Mouse (Mus musculus): ENCODE results near the gene Nlrp6.

GRCm38 (mm10) chr7:140953133-140953532 is 32.4 kb downstream of the Nlrp6 start:
- TF ChIP-seq CTCF (IDR thresholded peaks at IDR 0.05; ENCODE audit: control insufficient read depth, insufficient read depth, insufficient replicate concordance, low read depth, low read length) = no peak
- TF ChIP-seq POLR2A (IDR thresholded peaks at IDR 0.05; ENCODE audit: control insufficient read depth, low read depth, low read length) = no peak

All from testis, adult 2 months (tissue).